Mouse (Mus musculus) macrophage (primary cell): ENCODE data around the gene P4ha1. TPM values are rescaled to one million over a fixed set of nuclear protein-coding genes. Genes with fewer than 3 reads are reported as not detected.
"Not testable (repeated sequence)": the region's sequence is repeated elsewhere in the genome, so short reads cannot be mapped to it uniquely, and the experiment has no call there.

ENCODE experiments used
- H3K27ac ChIP-seq: fragments of 350-480 bp; formaldehyde crosslinking; 2 replicates; pipeline ENCODE4 v1.9.0; 2021
- H3K36me3 ChIP-seq: fragments of 350-480 bp; formaldehyde crosslinking; 2 replicates; pipeline ENCODE4 v1.9.0; 2021; ENCODE audit errors: inconsistent target
- H3K4me3 ChIP-seq: fragments of 350-480 bp; formaldehyde crosslinking; 2 replicates; pipeline ENCODE4 v1.9.0; 2021; ENCODE audit errors: inconsistent target
- H3K79me2 ChIP-seq: fragments of 350-480 bp; formaldehyde crosslinking; 2 replicates; pipeline ENCODE4 v1.9.0; 2021; ENCODE audit errors: inconsistent target
- WGBS: methylation state at CpG from one replicate; pipeline ENCODE4 v1.1.7; 2026; ENCODE audit warnings: inconsistent platforms; ENCODE audit not compliant: missing documents; 5-methylcytosine and 5-hydroxymethylcytosine counted together
- polyA plus RNA-seq: library from polyadenylated mRNA; stranded (reverse); fragments of 250-400 nt; gene quantifications from 3 replicates; pipeline ENCODE4 v1.2.4, GENCODE M21; 2018; ENCODE audit warnings: inconsistent platforms

The P4ha1 gene
- polyA plus RNA-seq, 1 experiment from 2014 or later, result 45.8 TPM

DNA sequence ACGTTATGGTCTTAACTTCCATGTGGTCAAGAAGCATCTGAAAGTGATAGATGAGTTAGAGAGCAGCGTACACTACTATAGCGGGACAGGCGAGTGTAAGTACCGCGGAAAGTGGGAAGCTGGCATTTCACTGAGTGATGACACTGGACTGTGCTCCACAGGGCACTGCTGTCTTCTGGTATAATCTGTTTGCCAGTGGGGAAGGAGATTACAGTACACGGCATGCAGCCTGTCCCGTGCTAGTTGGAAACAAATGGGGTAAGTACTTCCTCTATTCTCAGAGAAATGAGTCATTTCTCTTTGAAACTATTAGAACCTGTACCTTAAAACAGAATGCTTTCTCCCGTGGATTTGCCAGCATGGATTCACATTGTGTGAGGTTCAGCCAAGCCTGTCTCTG, 46.3 kb downstream of the P4ha1 start:
- Histone ChIP-seq H3K27ac (no peak overlapping the region), H3K79me2 (no peaks in the 10 kb centered on the region), H3K36me3 (peaks cover 93% of the 10 kb centered on the region), H3K4me3 (no peak overlapping the region)
- WGBS, result 70% methylated on average over 9 of the region's 9 CpGs

DNA sequence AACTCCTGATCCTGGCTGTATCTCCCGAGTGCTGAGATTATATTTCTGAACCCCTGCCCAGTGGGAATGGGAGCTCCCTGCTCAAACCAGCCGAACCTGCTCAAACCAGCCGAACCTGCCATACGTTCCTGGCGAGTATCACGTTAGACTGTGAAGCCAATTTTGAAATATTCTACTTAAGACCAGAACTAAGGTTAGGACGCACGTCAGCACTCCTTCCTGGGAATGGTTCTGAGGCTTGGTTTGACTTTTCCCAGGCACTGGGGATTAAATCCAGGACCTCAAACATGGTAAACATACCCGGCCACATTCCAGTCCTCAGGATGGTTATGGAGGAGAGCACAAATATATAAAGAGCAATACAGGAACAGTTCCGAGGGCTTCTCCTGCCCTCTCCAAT, 54.8 kb downstream of the P4ha1 start:
- no peak overlapping the region for H3K4me3 ChIP-seq
- no peak overlapping the region for H3K27ac ChIP-seq
- no peaks in the 10 kb centered on the region for H3K79me2 ChIP-seq
- H3K36me3 ChIP-seq, result peaks cover 15% of the 10 kb centered on the region
- WGBS, result 96% methylated on average over 10 of the region's 10 CpGs

DNA sequence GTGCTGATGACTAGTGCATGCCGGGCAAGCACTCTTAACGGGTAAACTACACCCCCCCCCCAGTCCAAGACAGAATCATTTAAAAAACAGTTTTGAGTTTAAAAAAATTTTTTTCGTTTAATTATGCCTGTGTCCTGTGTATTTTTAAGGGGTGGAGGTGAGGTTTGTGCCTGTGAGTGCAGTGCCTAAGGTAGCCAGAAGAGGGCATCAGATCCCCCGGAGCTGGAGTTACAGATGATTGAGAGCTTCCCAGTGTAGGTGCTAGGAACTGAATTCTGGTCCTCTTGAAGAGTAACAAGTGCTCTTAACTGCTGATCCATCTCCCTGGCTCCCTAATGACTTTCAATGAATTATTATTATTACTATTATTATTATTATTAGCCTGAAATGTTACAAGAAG, 55.6 kb downstream of the P4ha1 start:
- WGBS, result 93% methylated on average over 4 of the region's 4 CpGs
- H3K79me2 ChIP-seq, result no peaks in the 10 kb centered on the region
- no peak overlapping the region for H3K4me3 ChIP-seq
- H3K36me3 ChIP-seq, result peaks cover 7% of the 10 kb centered on the region
- H3K27ac ChIP-seq, result no peak overlapping the region

DNA sequence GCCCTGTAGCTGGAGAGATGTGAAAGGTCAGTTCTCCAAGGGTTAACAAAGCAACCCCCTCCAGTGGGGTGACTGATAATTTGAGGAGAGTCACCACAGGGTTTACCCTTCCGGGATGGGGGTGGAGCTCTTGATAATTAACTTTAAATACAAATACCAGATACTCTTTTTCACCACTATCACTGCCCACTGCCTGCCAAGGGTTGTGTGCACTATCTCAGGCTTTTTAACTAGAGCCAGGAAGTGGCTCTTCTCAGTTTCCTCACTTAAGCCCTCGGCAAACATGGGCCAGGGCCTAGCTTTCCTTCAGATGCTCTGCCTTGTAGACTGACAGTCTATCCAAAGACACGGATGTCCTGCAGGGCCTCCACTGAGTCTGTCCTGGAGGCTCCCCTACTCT, 56.8 kb downstream of the P4ha1 start:
- H3K79me2 ChIP-seq, result no peaks in the 10 kb centered on the region
- no peaks in the 10 kb centered on the region for H3K36me3 ChIP-seq
- H3K4me3 ChIP-seq, result no peak overlapping the region
- no peak overlapping the region for H3K27ac ChIP-seq
- 52% methylated on average over 3 of the region's 3 CpGs for WGBS

DNA sequence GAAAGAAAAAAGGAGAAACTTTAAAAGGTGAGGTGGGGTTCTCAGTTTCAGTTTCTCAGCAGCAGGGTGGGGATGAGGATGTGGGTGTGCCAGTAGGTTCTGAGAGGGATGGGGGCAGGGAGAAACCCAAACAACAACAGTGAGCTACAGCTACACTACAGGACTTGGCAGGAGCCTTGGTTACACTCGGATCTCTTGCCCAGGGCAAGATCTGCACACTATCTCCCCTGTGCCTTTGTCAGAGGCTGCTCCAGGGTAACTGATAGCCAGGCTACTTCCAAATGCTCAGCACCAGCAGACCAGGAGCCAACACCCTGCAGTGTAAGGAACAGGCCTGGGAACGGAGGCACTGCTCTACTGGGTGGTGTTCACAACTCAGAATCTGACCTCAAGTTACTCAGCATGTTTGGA, 57.3 kb downstream of the P4ha1 start:
- no peak overlapping the region for H3K4me3 ChIP-seq
- 85% methylated on average over 2 of the region's 2 CpGs for WGBS
- H3K27ac ChIP-seq, result no peak overlapping the region
- no peaks in the 10 kb centered on the region for H3K79me2 ChIP-seq
- H3K36me3 ChIP-seq, result no peaks in the 10 kb centered on the region

DNA sequence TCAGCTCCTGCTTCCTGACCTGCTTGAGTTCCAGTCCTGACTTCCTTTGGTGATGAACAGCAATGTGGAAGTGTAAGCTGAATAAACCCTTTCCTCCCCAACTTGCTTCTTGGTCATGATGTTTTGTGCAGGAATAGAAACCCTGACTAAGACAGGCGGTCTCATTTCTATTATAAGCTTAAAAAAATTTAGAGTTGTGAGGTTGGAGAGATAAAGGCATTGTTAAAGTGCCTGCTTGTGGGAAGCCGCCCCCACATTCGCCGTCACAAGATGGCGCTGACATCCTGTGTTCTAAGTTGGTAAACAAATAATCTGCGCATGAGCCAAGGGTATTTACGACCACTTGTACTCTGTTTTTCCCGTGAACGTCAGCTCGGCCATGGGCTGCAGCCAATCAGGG, 58.5 kb downstream of the P4ha1 start:
- H3K4me3 ChIP-seq, H3K27ac ChIP-seq, H3K79me2 ChIP-seq, H3K36me3 ChIP-seq: not testable (repeated sequence)
- WGBS, result 100% methylated on average over 1 of the region's 10 CpGs

DNA sequence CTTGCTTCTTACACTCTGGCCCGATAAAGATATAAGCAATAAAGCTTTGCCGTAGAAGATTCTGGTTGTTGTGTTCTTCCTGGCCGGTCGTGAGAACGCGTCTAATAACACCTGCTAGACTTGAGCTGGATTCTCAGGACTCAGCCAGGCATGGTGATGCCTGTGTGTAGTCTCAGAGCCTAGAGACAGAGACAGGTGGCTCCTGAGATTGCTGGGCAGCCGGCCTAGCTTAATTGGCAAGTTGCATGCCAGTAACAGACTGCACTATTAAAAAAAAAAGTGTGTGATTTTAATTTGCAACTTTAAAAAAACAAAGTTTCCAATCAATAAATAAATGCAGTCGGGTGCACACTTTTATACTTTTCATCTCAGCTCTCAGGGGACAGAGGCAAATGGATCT, 63.9 kb downstream of the P4ha1 start:
- 95% methylated on average over 6 of the region's 8 CpGs for WGBS
- Histone ChIP-seq H3K4me3 (no peak overlapping the region), H3K27ac (no peak overlapping the region), H3K79me2 (no peaks in the 10 kb centered on the region), H3K36me3 (no peaks in the 10 kb centered on the region)

DNA sequence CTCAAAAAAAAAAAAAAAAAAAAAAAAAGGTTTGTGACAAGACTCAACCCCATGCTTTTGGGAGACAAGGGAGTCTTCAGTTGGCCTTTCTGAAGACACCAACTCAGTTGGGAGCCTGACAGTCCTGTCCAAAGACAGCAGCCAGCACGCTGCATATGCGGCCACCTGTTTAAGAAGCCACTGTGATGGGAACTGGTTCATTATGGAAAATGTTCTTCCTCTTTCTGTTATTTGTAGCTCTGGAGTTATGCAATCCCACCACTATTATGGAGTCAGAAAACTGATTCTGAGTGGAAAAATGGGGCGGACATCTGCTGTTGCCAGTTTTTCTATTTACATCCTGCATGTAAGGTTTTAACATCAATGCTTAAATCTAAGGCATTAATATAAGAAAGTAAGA, 66.6 kb downstream of the P4ha1 start:
- 57% methylated on average over 3 of the region's 3 CpGs for WGBS
- no peak overlapping the region for H3K4me3 ChIP-seq
- H3K79me2 ChIP-seq, result no peaks in the 10 kb centered on the region
- H3K27ac ChIP-seq, result no peak overlapping the region
- H3K36me3 ChIP-seq, result no peaks in the 10 kb centered on the region

DNA sequence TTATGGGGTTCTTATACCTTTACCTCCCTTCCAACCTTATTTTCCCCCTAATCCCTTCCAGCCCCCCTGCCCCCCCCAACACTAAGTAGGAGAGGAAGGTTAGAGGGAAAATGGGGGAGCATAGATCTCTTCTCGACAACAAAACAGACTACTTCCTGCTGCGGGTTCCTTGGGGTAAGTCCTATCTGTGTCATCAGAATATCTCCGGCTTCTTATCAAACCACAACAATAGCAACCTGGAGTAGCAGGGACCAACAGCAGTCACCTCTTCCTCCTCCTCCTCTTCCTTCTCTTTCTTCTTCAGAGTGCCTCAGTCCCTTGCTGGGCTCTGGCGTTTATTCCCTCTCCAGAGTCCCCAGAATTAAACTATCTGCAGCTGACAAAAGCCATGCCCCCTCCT, 68.8 kb downstream of the P4ha1 start:
- Histone ChIP-seq H3K36me3 (no peaks in the 10 kb centered on the region), H3K27ac (no peak overlapping the region), H3K4me3 (no peak overlapping the region), H3K79me2 (no peaks in the 10 kb centered on the region)
- 15% methylated on average over 4 of the region's 4 CpGs for WGBS

DNA sequence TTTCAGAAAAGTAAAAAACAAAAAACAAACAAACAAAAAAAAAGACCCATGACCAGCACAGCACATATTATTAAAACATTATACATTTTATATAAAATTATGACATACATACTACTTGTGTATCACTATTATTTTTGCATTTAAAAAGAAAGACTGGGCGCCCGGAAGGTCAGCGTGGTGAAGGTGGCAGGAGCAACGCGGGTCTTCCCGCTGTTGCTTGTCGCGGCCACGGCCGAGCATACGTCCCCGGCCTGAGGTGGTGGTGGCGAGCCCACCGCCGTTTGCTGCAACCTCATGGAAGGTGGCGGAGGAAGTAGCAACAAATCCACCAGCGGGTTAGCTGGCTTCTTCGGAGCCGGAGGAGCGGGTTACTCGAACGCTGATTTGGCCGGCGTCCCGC, 72.4 kb downstream of the P4ha1 start, which contains the start of gene Gm10273:
TSS of gene Gm10273 (plus strand) at position 172 of the 400 bp plus-strand sequence.
- H3K27ac ChIP-seq, H3K79me2 ChIP-seq, H3K4me3 ChIP-seq, H3K36me3 ChIP-seq: not testable (repeated sequence)
- WGBS, result no CpG with 5 or more reads among the region's 25 CpGs

DNA sequence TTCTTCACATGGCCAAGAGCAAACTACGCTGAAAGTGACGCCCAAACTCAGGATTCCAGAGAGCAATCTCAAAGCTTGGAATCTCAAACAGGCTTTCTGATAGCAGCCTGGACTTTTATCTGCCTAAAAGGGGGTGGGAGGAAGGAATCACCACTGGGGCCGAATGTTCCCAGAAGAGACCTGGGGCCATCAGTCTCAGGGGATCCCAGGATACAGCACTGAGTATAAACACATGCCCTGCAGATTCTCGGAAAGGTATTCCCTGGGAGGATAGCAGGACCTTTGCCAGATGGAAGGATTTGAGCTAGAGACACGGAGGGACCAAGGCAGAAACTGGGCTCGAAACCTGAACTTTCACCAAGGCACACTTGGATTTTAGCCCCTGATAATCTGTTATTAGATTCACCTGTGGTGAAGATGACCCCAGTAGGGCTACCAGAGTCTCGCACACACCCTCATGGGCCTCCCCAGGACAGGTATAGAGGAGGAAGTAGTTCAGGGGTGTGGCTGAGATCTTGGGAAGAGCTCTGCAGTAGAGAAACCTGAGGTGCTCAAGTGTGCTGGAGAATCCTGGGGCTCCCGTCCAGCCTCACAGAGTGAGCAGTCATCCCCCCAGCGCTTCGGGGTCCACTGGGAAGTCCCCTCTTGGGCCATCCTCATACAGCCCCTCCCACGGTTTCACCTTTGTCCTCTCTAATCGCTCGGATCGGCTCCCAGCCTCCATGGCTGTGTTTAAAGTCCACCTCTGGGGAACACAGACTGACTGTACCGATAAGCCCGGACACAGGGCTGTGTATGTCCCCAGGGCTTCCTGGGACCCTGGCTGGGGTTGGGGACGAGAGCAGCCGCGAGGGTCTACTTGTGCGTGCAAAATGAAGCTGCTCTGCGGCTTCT, 80.0 kb downstream of the P4ha1 start, which contains the start of gene Pla2g12b:
TSS of gene Pla2g12b (plus strand) at position 762 of the 894 bp plus-strand sequence.
- no peak within 1 kb of the TSS for H3K27ac ChIP-seq
- H3K79me2 ChIP-seq, result no peaks in the 10 kb centered on the region
- no peaks in the 10 kb centered on the region for H3K36me3 ChIP-seq
- WGBS, result 82% methylated on average over 21 of the region's 21 CpGs
- no peak within 1 kb of the TSS for H3K4me3 ChIP-seq

DNA sequence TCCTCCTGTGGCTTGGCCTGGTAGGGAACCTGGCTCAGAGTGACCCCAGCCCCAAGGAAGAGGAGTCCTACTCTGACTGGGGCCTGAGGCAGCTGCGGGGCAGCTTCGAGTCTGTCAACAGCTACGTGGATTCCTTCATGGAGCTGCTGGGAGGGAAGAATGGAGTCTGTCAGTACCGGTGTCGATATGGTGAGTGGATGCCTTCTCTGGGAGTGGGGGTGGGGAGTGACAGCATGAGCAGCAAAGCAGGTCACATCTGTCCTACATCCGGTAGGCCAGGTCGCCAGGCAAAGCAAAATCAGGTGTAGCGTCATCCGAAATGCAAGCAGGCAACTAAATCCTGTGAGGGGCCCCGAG, 80.7 kb downstream of the P4ha1 start:
- 92% methylated on average over 10 of the region's 10 CpGs for WGBS
- H3K27ac ChIP-seq, result no peak overlapping the region
- H3K36me3 ChIP-seq, result no peaks in the 10 kb centered on the region
- no peak overlapping the region for H3K4me3 ChIP-seq
- H3K79me2 ChIP-seq, result no peaks in the 10 kb centered on the region

DNA sequence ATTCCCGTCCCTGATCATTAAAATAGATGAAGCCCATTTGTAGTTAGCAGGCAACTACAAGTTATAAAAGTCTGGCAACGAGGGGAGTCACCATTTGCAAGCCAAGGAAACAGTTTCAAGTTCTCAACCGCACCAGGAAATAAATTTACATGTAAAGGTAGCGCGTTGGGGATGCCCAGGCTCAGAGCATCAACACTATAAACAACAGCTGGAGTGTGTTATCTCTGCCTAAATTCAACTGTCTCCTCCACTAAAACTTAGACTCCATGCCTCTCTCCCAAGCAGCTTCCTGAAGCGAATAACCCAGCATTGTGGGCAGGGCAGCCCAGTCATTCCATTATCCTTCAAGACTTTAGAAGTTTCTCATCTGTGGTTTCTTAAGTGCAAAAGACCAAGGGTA, 85.4 kb downstream of the P4ha1 start:
- Histone ChIP-seq H3K4me3 (no peak overlapping the region), H3K79me2 (no peaks in the 10 kb centered on the region), H3K27ac (no peak overlapping the region), H3K36me3 (no peaks in the 10 kb centered on the region)
- WGBS, result 54% methylated on average over 6 of the region's 6 CpGs

DNA sequence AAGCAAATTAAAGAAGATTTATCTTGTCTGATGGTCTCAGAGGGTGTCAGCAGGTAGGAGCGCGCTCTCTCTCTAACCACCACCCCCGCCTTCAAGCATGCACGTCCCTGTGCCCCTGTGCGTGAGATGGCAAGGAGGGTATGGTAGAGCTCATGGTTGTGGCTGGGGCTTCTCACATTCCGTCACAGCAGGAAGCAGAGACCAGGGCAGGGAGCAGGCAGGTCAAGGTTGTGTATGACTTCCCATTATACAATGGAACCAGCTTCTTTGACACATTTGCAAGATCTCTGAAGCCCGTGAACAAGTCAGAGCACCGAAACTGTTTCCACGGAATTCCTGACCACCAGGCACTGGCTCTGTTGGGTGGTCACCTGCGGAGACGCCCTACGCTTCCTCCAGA, 87.2 kb downstream of the P4ha1 start:
- no peaks in the 10 kb centered on the region for H3K79me2 ChIP-seq
- no peak overlapping the region for H3K4me3 ChIP-seq
- no peak overlapping the region for H3K27ac ChIP-seq
- WGBS, result 79% methylated on average over 12 of the region's 12 CpGs
- H3K36me3 ChIP-seq, result no peaks in the 10 kb centered on the region

DNA sequence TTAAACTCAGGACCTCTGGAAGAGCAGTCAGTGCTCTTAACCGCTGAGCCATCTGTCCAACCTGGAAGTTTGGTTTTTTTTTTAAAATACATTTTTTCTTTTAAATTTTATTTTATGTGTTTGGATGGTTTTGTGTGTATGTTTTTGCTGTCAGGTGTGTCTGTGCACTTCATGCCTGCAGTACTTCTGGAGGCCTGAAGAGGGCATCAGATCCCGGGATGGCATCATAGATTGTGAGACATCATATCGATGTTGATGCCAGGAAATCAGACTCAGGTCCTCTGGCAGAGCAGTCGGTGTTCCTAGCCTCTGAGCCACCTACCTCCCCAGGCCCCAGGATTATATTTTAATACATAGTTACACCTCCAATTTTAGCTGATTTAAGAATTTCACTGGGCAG, 90.6 kb downstream of the P4ha1 start:
- Histone ChIP-seq H3K4me3 (no peak overlapping the region), H3K36me3 (no peaks in the 10 kb centered on the region), H3K79me2 (no peaks in the 10 kb centered on the region), H3K27ac (no peak overlapping the region)
- 90% methylated on average over 3 of the region's 4 CpGs for WGBS

DNA sequence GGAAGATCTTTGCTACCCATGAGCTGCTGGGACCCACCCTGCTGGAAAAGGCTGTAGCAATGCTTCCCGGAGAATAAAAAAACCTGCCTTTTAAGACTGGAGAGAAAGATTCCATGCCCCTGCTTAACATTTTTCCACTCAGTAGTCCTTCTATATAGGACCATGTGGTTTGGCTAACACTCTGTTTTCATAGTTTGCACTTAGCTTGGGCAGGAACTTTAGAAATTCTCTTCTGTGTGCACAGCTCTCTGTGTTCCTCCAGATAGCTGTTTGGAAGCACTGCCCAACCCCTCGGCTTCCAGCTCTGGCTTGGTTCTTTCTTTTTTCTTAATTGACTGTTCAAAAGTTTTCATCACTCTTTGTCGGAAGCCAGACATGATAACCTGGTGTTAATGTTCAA, 93.5 kb downstream of the P4ha1 start:
- Histone ChIP-seq H3K27ac (no peak overlapping the region), H3K4me3 (no peak overlapping the region), H3K79me2 (no peaks in the 10 kb centered on the region), H3K36me3 (no peaks in the 10 kb centered on the region)
- 85% methylated on average over 3 of the region's 3 CpGs for WGBS
